Mouse (Mus musculus) heart, adult 11 months (tissue): ENCODE results near the gene Zc2hc1b.

Experiments used
- DNase-seq: peaks from one replicate; pipeline ENCODE4 v3.0.0; 2022

Gene Zc2hc1b

GRCm38 (mm10) chr10:13171461-13171860, 6.4 kb downstream of the Zc2hc1b start:
- peak; percentile 36 for DNase-seq

- DNase-seq: peak; percentile 78
Observed at GRCm38 (mm10) chr10:13170739-13171448, 6.9 kb downstream of the Zc2hc1b start.

DNA sequence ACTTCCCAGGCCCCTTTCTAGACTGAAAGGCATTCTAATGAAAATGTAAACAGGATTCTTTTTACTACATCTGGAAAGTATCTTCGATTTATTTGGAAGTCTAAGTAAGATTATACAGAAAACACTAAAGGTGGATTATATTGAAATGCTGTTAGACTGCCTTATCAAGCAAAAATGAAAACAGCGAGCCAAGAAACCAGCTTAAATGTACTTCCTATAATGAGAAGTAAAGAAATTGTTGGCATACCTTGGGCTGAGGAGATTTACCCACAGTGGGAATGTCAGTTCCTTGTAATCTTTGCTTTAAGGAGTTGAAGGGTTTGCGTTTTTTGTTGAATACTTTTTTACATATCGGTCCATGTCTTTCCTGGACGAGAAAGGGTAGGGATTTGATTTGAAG, 9.4 kb downstream of the Zc2hc1b start:
- DNase-seq: no peak

DNA sequence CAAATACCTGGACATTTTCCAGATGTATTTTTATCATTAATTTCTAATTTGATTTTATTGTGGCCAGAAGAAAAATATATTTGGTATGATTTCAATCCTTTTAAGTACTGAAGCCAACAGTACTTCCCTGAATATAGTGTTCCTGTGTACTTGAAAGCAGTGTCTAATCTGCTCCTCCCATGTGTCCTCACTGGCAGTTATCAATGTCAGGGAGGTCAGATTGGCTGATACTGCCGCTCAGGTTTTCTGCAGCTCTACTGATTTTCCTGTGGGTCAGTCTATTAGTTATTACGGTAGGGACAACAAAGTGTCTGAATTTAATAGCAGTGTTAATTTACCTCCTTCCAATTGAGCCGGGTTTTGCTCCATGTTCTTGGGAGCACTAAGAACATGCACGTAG, 15.8 kb downstream of the Zc2hc1b start:
- no peak for DNase-seq

- DNase-seq: no peak
Observed at GRCm38 (mm10) chr10:13160913-13161312, 16.9 kb downstream of the Zc2hc1b start.

- DNase-seq: no peak
Observed at GRCm38 (mm10) chr10:13155377-13155776, 22.4 kb downstream of the Zc2hc1b start.

GRCm38 (mm10) chr10:13152811-13153364, 24.9 kb downstream of the Zc2hc1b start:
- DNase-seq: no peak

DNA sequence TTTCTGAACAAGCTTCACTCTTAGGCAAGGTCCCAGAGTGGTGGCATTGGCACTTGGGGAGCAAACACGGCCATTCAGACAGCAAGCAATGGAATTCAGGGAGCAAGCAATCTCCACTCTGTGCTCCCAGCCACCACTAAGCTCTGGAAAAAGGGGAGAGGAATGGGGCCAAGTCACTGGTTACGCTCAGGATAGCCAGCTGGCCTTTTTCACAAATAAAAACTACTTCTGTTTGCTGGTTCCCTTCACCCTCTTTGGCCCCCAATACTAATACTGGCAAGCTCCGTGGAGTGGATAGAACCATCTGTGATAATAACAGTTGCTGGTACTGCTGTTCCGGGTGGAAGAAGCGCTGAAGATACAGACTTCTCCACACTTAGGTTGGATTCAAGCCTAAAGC, 26.5 kb downstream of the Zc2hc1b start:
- peak; percentile 79 for DNase-seq

DNA sequence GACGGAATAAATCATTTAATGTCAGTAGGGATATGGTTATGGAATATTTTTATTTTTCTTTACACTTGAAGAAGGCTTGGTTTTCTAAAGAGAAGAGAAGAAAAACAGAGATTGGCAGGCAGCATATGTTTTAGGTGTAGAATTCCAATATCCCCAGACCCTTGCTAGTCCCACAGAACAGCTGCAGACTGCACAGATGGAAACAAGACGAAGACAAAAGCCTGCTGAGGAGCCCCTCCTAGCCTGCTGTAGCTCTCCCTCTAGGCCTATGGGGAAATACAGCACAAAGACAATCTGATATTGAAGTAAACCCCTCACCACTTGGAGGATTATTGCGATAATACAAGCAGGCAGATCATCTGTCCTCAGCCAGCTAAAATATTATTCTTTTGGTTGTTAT, 27.4 kb downstream of the Zc2hc1b start:
- DNase-seq: no peak

- peak; percentile 39 for DNase-seq
Observed at GRCm38 (mm10) chr10:13140434-13140833, 37.4 kb downstream of the Zc2hc1b start.

DNA sequence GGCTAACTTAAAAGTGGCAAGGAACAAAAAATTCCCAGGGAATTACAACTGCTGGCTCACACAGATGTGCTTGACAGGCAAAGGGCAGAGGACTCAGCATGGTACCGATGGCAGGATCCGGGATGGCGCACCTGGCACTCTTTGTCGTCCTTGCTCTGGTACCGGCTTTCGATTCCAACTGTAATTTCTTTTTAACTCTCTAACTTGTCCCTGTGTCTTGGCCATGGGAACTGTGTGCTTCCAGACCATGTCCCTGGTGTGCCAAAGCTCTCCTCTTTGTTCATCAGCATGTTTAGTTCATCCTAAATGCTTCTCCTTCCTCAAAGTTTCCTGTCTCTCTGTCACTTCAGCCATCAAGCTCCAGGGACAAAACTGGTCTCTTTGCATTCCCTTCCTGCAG, 39.9 kb downstream of the Zc2hc1b start:
- DNase-seq: peak; percentile 60

- peak; percentile 75 for DNase-seq
Observed at GRCm38 (mm10) chr10:13135751-13136150, 42.1 kb downstream of the Zc2hc1b start.

GRCm38 (mm10) chr10:13135276-13135675, 42.5 kb downstream of the Zc2hc1b start:
- peak; percentile 70 for DNase-seq

- peak; percentile 10 for DNase-seq
Observed at GRCm38 (mm10) chr10:13133850-13134249, 44.0 kb downstream of the Zc2hc1b start.

DNA sequence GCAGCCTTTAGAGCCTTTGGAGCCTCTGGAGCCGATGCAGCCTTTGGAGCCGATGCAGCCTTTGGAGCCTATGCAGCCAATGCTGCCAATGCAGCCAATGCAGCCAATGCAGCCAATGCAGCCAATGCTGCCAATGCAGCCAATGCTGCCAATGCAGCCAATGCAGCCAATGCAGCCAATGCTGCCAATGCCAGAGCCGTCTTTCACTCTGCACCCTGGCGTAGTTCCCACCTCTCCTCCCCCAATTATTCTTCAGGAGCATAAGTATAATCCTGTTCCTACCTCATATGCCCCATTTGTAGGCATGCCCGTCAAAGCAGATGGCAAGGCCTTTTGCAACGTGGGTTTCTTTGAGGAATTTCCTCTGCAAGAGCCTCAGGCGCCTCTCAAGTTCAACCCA, 49.9 kb downstream of the Zc2hc1b start:
- DNase-seq: peak; percentile 69

- peak; percentile 74 for DNase-seq
Observed at GRCm38 (mm10) chr10:13127335-13127734, 50.5 kb downstream of the Zc2hc1b start.

DNA sequence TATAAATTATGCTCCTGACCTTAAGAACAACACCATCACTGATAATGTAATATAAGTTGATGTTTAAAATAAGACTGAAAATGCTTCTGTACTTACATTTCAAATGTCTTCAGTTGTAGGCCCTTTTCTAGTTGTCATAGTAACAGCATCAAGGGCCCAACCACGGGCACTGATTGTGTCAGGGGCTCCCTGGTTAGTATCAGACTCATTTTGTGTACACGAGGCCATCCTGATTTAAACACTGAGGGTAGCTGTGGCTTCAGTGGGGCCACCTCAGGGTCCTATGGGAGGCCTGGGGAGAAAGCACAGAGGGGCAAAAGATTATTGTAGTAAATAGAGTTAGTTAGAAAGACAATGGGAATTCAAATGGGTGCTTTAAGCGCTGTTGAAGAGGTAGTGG, 52.0 kb downstream of the Zc2hc1b start:
- peak; percentile 36 for DNase-seq

DNA sequence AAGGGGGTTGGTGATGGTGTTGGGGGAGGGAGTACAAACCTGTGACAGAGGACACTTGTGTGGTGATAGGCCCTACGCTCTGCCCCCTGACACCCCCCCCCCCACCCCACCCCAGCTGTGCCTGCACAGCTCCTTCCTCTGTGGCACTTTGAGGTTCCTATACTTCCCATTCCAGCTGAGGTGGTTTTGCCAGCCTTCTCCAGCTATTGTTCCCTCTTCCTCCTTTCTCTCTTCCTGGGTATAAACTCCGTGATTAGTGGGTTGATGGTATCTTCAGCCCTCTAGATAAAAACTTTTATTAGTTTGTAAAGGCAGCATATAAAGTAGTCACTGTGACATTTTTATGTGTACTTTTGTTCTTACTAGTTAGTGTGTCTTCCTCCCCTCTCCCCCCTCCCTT, 58.5 kb downstream of the Zc2hc1b start:
- DNase-seq: peak; percentile 52

- DNase-seq: peak; percentile 78
Observed at GRCm38 (mm10) chr10:13118770-13119102, 59.1 kb downstream of the Zc2hc1b start.

GRCm38 (mm10) chr10:13118024-13118769, 59.6 kb downstream of the Zc2hc1b start:
- peak; percentile 34 for DNase-seq

- DNase-seq: peak; percentile 82
Observed at GRCm38 (mm10) chr10:13116706-13117665, 60.8 kb downstream of the Zc2hc1b start.

DNA sequence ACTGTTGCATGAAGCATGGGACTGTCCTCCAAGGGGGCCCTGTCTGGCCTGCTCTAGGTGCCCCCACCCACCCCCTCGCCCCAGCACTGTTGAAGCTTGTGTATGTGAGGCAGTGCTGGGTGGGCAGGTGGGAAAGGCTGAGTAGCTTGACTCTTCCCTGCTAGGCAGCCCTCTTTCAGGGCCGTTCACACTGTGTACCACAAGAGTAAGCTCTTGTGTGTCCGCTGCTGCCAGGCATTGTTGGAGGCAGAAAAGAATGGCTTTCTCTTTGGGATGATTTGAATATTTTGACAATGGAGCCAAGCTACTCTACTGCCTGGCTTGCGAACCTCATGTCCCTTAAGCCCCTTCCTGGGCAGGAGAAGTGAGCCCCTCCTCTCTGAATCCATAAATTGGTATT, 62.8 kb downstream of the Zc2hc1b start:
- DNase-seq: peak; percentile 63

DNA sequence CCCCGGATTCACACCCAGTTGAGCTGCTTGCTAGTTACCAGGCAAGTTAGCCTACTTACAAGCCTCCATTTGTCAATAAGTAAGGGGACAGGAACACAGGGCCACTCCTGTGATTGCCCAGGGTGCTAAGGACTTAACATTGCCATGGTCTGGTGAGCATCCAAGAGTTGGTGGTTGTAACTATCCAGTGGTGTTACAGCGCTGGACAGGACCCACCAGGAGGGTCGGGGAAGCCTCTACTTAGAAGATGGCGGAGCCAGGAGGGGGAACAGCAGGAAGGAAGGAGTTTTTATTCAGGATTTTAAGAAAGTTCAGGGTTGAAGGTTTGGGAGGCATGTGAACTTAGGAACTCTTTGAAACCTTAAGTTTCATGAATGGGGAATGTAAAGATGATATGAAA, 64.2 kb downstream of the Zc2hc1b start:
- DNase-seq: peak; percentile 29
